Mouse (Mus musculus) thymus, adult 2 months (tissue): ENCODE data around the gene Pik3ca. TPM values are rescaled to one million over a fixed set of nuclear protein-coding genes. Genes with fewer than 3 reads are reported as not detected.

Source experiments
- DNase-seq: peaks from one replicate; pipeline ENCODE4 v3.0.0; 2021
- H3K27ac ChIP-seq: fragments of 200-500 bp; 2 replicates; pipeline ENCODE4 v1.5.1; 2012; ENCODE audit warnings: low read length, control low read depth; ENCODE audit not compliant: control insufficient read depth, insufficient read depth
- H3K27me3 ChIP-seq: fragments of 200-500 bp; 2 replicates; pipeline ENCODE4 v1.6.1; 2012; ENCODE audit warnings: mild to moderate bottlenecking, low read length, moderate library complexity, mixed read lengths; ENCODE audit not compliant: control insufficient read depth, insufficient read depth
- H3K36me3 ChIP-seq: fragments of 200-500 bp; 2 replicates; pipeline ENCODE4 v1.6.1; 2012; ENCODE audit warnings: mild to moderate bottlenecking, low read length, moderate library complexity; ENCODE audit not compliant: control insufficient read depth, insufficient read depth
- H3K4me1 ChIP-seq: fragments of 200-500 bp; replicated peaks from 2 replicates; pipeline ENCODE4 v1.6.1; 2012; ENCODE audit warnings: low read length; ENCODE audit not compliant: control insufficient read depth, insufficient read depth
- H3K4me3 ChIP-seq: fragments of 200-500 bp; 2 replicates; pipeline ENCODE4 v1.5.1; 2012; ENCODE audit warnings: mild to moderate bottlenecking, low read length, control low read depth, moderate library complexity; ENCODE audit not compliant: control insufficient read depth, insufficient read depth
- CTCF ChIP-seq: fragments of 200-500 bp; IDR thresholded peaks from 2 replicates; pipeline ENCODE4 v1.5.1; 2012; ENCODE audit warnings: mild to moderate bottlenecking, control low read depth, low read length, moderate library complexity, borderline replicate concordance; ENCODE audit not compliant: control insufficient read depth, poor library complexity, insufficient read depth; ENCODE audit errors: extremely low read depth
- POLR2A ChIP-seq: fragments of 200-500 bp; IDR thresholded peaks from 2 replicates; pipeline ENCODE4 v1.6.1; 2012; ENCODE audit warnings: mild to moderate bottlenecking, low read length, control low read depth, moderate library complexity; ENCODE audit not compliant: control insufficient read depth, poor library complexity, insufficient read depth; ENCODE audit errors: extremely low read depth
- WGBS: fragments of 180-500 bp; shearing (Covaris S2); methylation state at CpG from one replicate; pipeline ENCODE4 v1.1.7; 2018; 5-methylcytosine and 5-hydroxymethylcytosine counted together
- polyA plus RNA-seq: library from polyadenylated mRNA; depleted of rRNA; stranded (reverse); fragments of >200 nt; gene quantifications from 2 replicates; pipeline ENCODE4 v1.2.3, GENCODE M21; 2012

The Pik3ca gene
- polyA plus RNA-seq, 1 experiment: 10.2 TPM

GRCm38 (mm10) chr3:32366246-32366734, 31.2 kb upstream of the Pik3ca start:
- no peaks in the 10 kb centered on the region for H3K36me3 ChIP-seq
- H3K4me3 ChIP-seq: no peak overlapping the region; the same call in 1 of the 2 replicates
- H3K27me3 ChIP-seq: no peaks in the 10 kb centered on the region
- DNase-seq: peak; percentile 11
- H3K4me1 ChIP-seq: peaks cover 8% of the 10 kb centered on the region
- no peak overlapping the region for H3K27ac ChIP-seq
- TF ChIP-seq CTCF: no peak
- WGBS: 73% methylated on average over 17 of the region's 17 CpGs

DNA sequence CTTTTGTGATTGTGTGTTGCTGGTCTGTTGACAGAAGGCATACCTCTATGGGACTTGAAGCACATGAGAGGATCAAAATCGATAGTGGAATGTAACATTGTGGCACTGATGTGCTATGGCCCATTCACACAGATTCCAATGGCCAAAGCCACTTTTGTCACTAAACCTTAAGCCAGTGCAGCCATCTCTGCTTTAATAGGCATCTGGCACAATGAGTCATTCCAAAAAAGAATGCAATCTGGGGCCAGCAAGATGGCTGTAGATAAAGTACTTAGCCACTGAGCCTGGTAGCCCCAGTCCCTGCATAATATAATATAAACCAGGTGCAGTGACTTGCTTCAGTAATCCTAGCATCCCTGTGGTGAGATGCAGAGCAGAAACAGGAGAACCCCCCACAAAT, 30.0 kb upstream of the Pik3ca start:
- 96% methylated on average over 1 of the region's 1 CpGs for WGBS
- Histone ChIP-seq H3K27ac (no peak overlapping the region), H3K36me3 (no peaks in the 10 kb centered on the region), H3K4me3 (no peak overlapping the region), H3K4me1 (peaks cover 8% of the 10 kb centered on the region), H3K27me3 (no peaks in the 10 kb centered on the region)
- no peak for DNase-seq
- TF ChIP-seq CTCF (no peak), POLR2A (no peak)

GRCm38 (mm10) chr3:32371957-32372356, 25.5 kb upstream of the Pik3ca start:
- no peak for TF ChIP-seq POLR2A
- TF ChIP-seq CTCF: no peak
- DNase-seq: no peak
- Histone ChIP-seq H3K36me3 (no peaks in the 10 kb centered on the region), H3K4me1 (no peaks in the 10 kb centered on the region), H3K4me3 (no peak overlapping the region), H3K27me3 (no peaks in the 10 kb centered on the region), H3K27ac (no peak overlapping the region)
- 87% methylated on average over 7 of the region's 7 CpGs for WGBS

DNA sequence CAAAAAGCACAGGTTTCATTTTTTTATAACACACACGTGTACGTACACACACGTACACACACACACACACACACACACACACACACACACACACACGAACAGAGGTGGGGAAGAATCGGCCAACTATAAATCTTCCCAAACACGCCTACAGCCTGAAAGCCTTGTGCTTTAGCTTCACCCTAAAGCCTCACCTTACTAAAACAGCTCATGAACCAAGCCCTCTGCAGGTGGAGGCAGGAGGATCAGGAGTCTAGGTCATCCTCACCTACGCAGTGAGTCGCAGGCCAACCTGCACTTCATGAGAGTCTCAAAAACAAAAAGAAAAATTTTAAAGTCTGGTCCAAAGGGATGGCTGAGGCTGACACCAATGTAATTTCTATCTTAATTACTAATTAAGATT, 25.0 kb upstream of the Pik3ca start:
- 95% methylated on average over 8 of the region's 8 CpGs for WGBS
- Histone ChIP-seq H3K4me1 (no peaks in the 10 kb centered on the region), H3K27me3 (no peaks in the 10 kb centered on the region), H3K4me3 (no peak overlapping the region), H3K36me3 (no peaks in the 10 kb centered on the region), H3K27ac (no peak overlapping the region)
- no peak for DNase-seq
- TF ChIP-seq POLR2A: no peak
- no peak for TF ChIP-seq CTCF

- no peaks in the 10 kb centered on the region for H3K4me1 ChIP-seq
- no peak overlapping the region for H3K4me3 ChIP-seq
- no peak for TF ChIP-seq CTCF
- TF ChIP-seq POLR2A: no peak
- H3K27ac ChIP-seq: no peak overlapping the region
- H3K27me3 ChIP-seq: no peaks in the 10 kb centered on the region
- H3K36me3 ChIP-seq: no peaks in the 10 kb centered on the region
- 95% methylated on average over 6 of the region's 6 CpGs for WGBS
- no peak for DNase-seq
Observed at GRCm38 (mm10) chr3:32373236-32373635, 24.2 kb upstream of the Pik3ca start.

DNA sequence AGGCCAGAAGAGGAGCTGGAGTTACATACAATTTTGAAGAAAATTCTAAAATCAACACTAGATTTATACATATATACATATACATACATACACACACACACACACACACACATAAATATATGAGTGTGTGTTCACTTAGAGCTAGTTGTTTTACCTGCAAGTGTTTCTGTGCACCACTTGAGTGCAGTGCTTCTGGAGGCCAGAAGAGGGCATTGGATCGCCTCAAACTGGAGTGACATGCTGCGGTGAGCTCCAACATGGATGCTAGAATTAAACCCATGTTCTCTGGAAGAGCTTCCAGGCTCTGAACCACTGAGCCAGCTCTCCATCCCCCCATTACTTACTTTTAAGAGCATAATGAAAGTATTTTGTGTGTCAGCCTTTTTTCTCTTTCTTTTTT, 17.6 kb upstream of the Pik3ca start:
- Histone ChIP-seq H3K27me3 (no peaks in the 10 kb centered on the region), H3K27ac (no peak overlapping the region), H3K4me3 (no peak overlapping the region), H3K4me1 (no peaks in the 10 kb centered on the region), H3K36me3 (no peaks in the 10 kb centered on the region)
- WGBS: 55% methylated on average over 2 of the region's 2 CpGs
- TF ChIP-seq CTCF (no peak), POLR2A (no peak)
- DNase-seq: peak; percentile 24

- Histone ChIP-seq H3K36me3 (no peaks in the 10 kb centered on the region), H3K4me3 (no peak overlapping the region), H3K27ac (no peak overlapping the region), H3K27me3 (no peaks in the 10 kb centered on the region), H3K4me1 (no peaks in the 10 kb centered on the region)
- 90% methylated on average over 3 of the region's 3 CpGs for WGBS
- no peak for DNase-seq
- no peak for TF ChIP-seq CTCF
- no peak for TF ChIP-seq POLR2A
Observed at GRCm38 (mm10) chr3:32381556-32381955, 15.9 kb upstream of the Pik3ca start.
